Mouse (Mus musculus) spleen, adult 2 months (tissue): ENCODE data around the gene Morf4l2. TPM values are rescaled to one million over a fixed set of nuclear protein-coding genes. Genes with fewer than 3 reads are reported as not detected.
A peak's percentile ranks its signal among the peaks of the same experiment; 100 is the strongest.
"Not testable (repeated sequence)": the region's sequence is repeated elsewhere in the genome, so short reads cannot be mapped to it uniquely, and the experiment has no call there.

Experiments
- DNase-seq, 2 experiments: peaks; one replicate each; pipeline versions ENCODE4 v3.0.0 to v3.0.0-alpha.2; 2012 to 2021; ENCODE audit warnings: low spot score in 2 of 2, low read depth in 1 of 2
- H3K27ac ChIP-seq: fragments of 200-500 bp; 2 replicates; pipeline ENCODE4 v1.5.1; 2012; ENCODE audit warnings: low read length, inconsistent platforms; ENCODE audit not compliant: insufficient read depth
- H3K27me3 ChIP-seq: fragments of 200-500 bp; 2 replicates; pipeline ENCODE4 v1.6.1; 2012; ENCODE audit warnings: mild to moderate bottlenecking, moderate library complexity, low read length, inconsistent platforms; ENCODE audit not compliant: control insufficient read depth, insufficient read depth
- H3K36me3 ChIP-seq: fragments of 200-500 bp; 2 replicates; pipeline ENCODE4 v1.6.1; 2012; ENCODE audit warnings: mild to moderate bottlenecking, low read length, inconsistent platforms; ENCODE audit not compliant: control insufficient read depth, insufficient read depth
- H3K4me1 ChIP-seq: fragments of 200-500 bp; 2 replicates; pipeline ENCODE4 v1.6.1; 2011; ENCODE audit warnings: inconsistent platforms; ENCODE audit not compliant: control insufficient read depth, insufficient read depth, insufficient read length
- H3K4me3 ChIP-seq: fragments of 200-500 bp; 2 replicates; pipeline ENCODE4 v1.5.1; 2011; ENCODE audit warnings: mild to moderate bottlenecking, inconsistent platforms; ENCODE audit not compliant: insufficient read depth, insufficient read length; ENCODE audit errors: extremely low read depth
- CTCF ChIP-seq: fragments of 200-500 bp; IDR thresholded peaks from 2 replicates; pipeline ENCODE4 v1.5.1; 2011; ENCODE audit warnings: mild to moderate bottlenecking, inconsistent platforms; ENCODE audit not compliant: insufficient read depth, insufficient read length, insufficient replicate concordance; ENCODE audit errors: extremely low read depth
- POLR2A ChIP-seq: fragments of 200-500 bp; IDR thresholded peaks from 2 replicates; pipeline ENCODE4 v1.6.1; 2011; ENCODE audit warnings: low read depth, low read length, inconsistent platforms
- WGBS: fragments of 180-500 bp; shearing (Covaris S2); methylation state at CpG from one replicate; pipeline ENCODE4 v1.1.7; 2018; 5-methylcytosine and 5-hydroxymethylcytosine counted together
- polyA plus RNA-seq: library from polyadenylated mRNA; depleted of rRNA; stranded (reverse); fragments of >200 nt; gene quantifications from 2 replicates; pipeline ENCODE4 v1.2.3, GENCODE M21; 2012; rRNA removed

The Morf4l2 gene
- polyA plus RNA-seq, 1 experiment = 13.4 TPM

DNA sequence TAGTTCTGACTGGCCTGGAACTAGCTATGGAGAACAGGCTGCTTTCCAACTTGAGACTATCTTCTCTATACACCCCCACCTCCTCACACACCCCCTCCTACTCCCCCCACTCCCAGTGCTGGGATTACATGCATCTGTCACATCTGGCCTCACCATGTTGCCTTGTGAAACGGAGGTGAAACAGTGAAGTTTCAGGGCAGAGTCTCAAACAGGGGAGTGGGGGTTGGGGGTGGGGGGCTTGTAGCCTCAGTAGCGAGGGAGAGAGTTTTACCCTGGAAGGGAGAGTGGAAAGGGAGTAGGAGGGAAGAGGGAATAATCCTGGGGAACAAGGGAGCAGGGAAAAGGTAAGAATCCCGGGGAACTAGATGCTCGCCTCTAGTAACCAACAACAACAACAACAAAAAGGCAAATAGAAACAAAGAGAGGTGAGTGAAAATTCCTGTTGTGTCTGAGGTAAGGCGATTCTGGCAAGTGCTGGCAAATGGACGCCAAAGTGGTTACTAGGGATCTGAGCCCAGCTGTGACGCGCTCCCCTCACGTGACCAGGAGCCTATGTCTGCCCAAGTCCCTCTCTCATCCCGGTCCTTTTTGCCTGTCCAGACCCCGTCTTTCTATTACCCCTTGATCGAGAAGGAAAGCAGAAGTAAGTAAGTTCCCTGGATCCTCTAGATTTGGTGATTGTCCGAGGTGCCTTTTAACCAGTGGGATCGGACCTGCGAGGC lies 35.9 kb downstream of the Morf4l2 start, which contains the start of gene Tceal1:
Gene Tceal1, plus strand, starts transcription at position 537 of the 722 bp plus-strand sequence.
- Histone ChIP-seq H3K27me3 (no peaks in the 10 kb centered on the region), H3K4me1 (no peaks in the 10 kb centered on the region), H3K36me3 (no peaks in the 10 kb centered on the region), H3K4me3 (peak within 1 kb of the TSS; percentile 60), H3K27ac (no peak within 1 kb of the TSS)
- WGBS = 32% methylated on average over 15 of the region's 15 CpGs
- no peak for DNase-seq
- TF ChIP-seq POLR2A (no peak), CTCF (no peak)

- H3K36me3 ChIP-seq = no peaks in the 10 kb centered on the region
- no peak overlapping the region for H3K27ac ChIP-seq
- H3K27me3 ChIP-seq = no peaks in the 10 kb centered on the region
- 94% methylated on average over 5 of the region's 5 CpGs for WGBS
- no peaks in the 10 kb centered on the region for H3K4me1 ChIP-seq
- no peak for DNase-seq
- no peak for TF ChIP-seq POLR2A
- no peak for TF ChIP-seq CTCF
- H3K4me3 ChIP-seq = no peak overlapping the region
These were observed 50.3 kb downstream of the Morf4l2 start for GRCm38 (mm10) chrX:136693196-136693595.

DNA sequence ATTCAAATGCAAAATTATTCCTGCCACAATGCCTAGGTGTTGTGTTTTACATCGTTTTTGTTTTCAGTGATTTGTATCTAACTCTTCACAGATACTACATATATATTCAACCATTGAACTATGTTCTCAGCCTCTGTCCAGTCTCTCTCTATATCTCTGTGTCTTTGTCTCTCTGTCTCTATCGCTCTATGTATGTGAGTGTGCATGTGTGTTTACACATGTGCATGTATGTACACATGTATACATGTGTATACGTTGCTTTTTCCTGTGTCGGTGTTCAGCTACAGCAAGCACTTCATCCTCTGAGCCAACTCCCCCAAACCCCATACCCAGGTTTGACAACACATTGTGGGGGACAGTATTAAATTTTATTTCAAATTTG lies 51.2 kb downstream of the Morf4l2 start:
- Histone ChIP-seq H3K4me1 (no peaks in the 10 kb centered on the region), H3K27me3 (no peaks in the 10 kb centered on the region), H3K4me3 (no peak overlapping the region), H3K27ac (no peak overlapping the region), H3K36me3 (no peaks in the 10 kb centered on the region)
- no peak for TF ChIP-seq POLR2A
- TF ChIP-seq CTCF = no peak
- WGBS = 86% methylated on average over 4 of the region's 4 CpGs
- DNase-seq = no peak

DNA sequence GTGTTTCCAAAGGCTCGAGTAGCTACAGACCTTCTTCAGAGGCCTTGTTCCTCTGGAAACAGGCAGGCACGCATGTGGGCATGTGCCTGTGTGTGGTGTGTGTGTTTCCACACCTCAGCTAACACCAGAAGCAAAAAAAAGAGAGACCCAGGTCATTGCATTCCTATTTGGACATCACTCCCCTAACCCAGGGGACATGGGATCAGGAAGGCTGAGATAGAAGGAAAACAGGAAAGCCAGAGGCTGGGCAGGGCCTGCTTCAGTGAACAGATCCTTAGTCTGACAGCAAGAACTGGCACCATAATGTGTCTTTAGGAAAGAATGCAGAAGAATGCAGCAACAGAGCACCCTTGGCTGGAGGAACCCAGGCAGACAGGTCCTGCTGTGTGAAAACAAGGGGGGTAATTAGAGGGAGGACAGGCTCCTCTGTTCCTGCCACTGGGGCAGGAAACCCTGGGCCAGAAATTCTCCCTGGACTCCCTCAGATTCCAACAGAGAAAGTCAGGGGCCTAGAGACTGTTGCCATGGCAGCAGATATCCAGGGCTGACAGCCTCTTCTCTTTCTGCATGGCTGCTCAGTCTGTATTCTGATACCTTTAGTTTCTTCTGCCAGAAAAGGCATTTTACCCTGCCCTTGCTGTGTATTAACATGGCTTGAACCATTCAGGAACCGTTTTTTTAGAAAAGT lies 51.7 kb downstream of the Morf4l2 start:
- not testable (repeated sequence) for H3K4me1 ChIP-seq, H3K27ac ChIP-seq, H3K4me3 ChIP-seq, H3K36me3 ChIP-seq, DNase-seq, H3K27me3 ChIP-seq
- 64% methylated on average over 3 of the region's 3 CpGs for WGBS

Other genes starting within 250 kb of the Morf4l2 start
- gene Kir3dl1, start 225.7 kb downstream of the Morf4l2 start, polyA plus RNA-seq = not detected in 2 replicates
- not detected in 2 replicates for gene Kir3dl2, start 199.6 kb downstream of the Morf4l2 start, polyA plus RNA-seq
- gene Tceal3, start 152.8 kb downstream of the Morf4l2 start, polyA plus RNA-seq = 1.1 and 1.3 TPM in 2 replicates
- 0.16 and 0.25 TPM in 2 replicates for gene Tceal1, start 35.7 kb downstream of the Morf4l2 start, polyA plus RNA-seq
- not detected in 2 replicates for gene Glra4, start 36.5 kb upstream of the Morf4l2 start, polyA plus RNA-seq
- gene Plp1, start 79.0 kb upstream of the Morf4l2 start, polyA plus RNA-seq = 2.4 and 2.5 TPM in 2 replicates
- not detected in 2 replicates for gene Rab9b, start 125.1 kb upstream of the Morf4l2 start, polyA plus RNA-seq
- gene H2bfm, start 183.6 kb upstream of the Morf4l2 start, polyA plus RNA-seq = not detected in 2 replicates
- gene Tmsb15b2, start 231.8 kb upstream of the Morf4l2 start, polyA plus RNA-seq = not detected in 2 replicates
- 0.47 and 0.58 TPM in 2 replicates for gene Tmsb15l, start 233.2 kb upstream of the Morf4l2 start, polyA plus RNA-seq
- gene Tmsb15b1, start 233.2 kb upstream of the Morf4l2 start, polyA plus RNA-seq = 0.34 and 0.41 TPM in 2 replicates
- gene Zcchc18, start 249.5 kb upstream of the Morf4l2 start, polyA plus RNA-seq = 3.0 and 3.5 TPM in 2 replicates